Mouse (Mus musculus): Measurements from ENCODE around the gene Pdzrn4.

Pdzrn4 gene

GRCm38 (mm10) chr15:92500276-92500838 lies 103.7 kb downstream of the Pdzrn4 start:
- DNase-seq (ENCODE audit: low spot score): no peak

- no peak for DNase-seq (ENCODE audit: low spot score)
Measured at GRCm38 (mm10) chr15:92502797-92503196, 106.1 kb downstream of the Pdzrn4 start.

DNA sequence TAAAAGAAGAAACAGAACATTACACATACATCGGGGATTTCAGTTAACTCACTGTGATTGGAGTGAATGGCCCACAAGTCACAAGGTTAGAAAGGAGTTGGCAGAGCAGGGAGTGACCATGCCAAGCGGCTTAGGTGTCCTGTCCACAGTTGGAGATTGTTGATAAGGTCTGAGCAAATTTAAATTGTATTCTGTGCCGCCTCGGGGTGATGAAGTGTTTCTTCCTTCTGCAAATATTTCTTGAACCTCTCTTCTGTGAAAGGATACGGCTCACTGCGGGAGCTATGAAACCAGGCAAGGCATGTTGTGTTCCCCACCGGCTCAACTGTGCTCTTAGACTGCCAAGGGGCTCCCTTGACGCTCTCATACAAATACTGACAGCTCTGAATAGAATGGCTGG lies 112.7 kb downstream of the Pdzrn4 start:
- no peak for DNase-seq (ENCODE audit: low spot score)

DNA sequence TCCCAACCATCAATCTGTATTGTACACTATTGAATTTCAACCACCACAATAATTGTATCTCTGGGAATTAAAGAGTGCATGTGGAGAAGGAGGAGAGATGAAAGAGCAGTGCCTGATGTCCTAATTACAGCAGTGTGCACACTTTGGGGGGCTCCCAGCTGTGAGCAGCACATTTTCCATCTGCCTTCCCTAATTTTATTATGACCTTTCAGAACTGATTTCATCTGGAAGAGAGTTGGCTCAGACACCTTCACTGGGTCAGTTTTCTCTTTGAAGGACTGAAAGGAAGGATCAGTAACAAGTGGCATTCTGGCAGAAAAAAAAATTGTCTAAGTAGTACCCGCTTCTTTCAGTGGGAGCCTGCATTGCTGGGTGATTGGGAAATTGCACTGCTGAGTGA lies 119.0 kb downstream of the Pdzrn4 start:
- no peak for DNase-seq (ENCODE audit: low spot score)

DNA sequence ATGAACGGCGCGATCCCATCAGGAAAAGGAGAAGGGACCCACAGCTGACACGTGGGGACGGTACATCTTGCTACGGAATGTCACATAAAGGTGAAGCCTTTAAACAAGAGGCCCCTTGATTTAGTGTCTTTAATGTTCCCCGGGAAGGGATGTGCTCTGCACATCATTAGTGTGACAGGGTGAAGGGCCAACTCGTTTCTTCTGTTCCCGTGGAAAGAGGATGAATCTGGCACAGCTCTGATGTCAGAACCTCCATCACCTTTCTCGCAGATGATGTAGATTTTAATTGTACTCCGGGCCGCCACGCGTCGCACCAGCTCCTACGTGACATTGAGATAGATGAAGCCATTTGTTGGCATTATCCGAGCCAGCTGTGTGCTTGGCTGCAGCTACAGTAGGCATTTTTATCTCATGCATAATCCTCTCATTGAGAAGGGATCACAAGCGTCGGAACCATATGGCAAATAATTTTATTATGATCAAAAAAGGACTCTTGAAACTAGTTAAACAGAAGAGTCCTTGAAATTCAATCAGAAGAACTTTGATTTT lies 124.1 kb downstream of the Pdzrn4 start:
- DNase-seq (ENCODE audit: low spot score): peak; percentile 30

GRCm38 (mm10) chr15:92521686-92522085 lies 125.0 kb downstream of the Pdzrn4 start:
- DNase-seq (ENCODE audit: low spot score): peak; percentile 10

GRCm38 (mm10) chr15:92524917-92525316 lies 128.2 kb downstream of the Pdzrn4 start:
- DNase-seq (ENCODE audit: low spot score): peak; percentile 21

- DNase-seq (ENCODE audit: low spot score): no peak
Measured at GRCm38 (mm10) chr15:92525416-92525815, 128.7 kb downstream of the Pdzrn4 start.

GRCm38 (mm10) chr15:92526731-92527130 lies 130.1 kb downstream of the Pdzrn4 start:
- peak; percentile 45 for DNase-seq (ENCODE audit: low spot score)

DNA sequence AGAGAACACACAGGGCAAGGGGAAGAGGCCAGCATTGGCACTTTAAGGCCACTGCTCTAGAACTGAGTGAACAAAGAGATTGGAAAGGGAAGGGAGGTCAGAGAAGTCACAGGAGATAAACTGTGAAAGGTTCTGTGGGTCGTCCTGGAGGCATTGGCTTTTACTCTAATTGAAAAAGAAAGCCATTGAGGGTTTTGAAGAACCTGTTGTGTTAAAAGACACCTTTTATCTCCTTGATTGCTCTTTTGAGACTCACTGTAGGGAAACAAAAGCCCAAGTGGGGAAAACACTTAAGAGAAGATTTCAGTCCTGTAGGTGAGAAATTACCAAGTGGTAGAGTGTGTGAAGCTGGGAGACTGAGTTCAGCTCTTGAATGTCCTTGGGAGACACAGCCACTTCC lies 146.6 kb downstream of the Pdzrn4 start:
- DNase-seq (ENCODE audit: low spot score): peak; percentile 10

DNA sequence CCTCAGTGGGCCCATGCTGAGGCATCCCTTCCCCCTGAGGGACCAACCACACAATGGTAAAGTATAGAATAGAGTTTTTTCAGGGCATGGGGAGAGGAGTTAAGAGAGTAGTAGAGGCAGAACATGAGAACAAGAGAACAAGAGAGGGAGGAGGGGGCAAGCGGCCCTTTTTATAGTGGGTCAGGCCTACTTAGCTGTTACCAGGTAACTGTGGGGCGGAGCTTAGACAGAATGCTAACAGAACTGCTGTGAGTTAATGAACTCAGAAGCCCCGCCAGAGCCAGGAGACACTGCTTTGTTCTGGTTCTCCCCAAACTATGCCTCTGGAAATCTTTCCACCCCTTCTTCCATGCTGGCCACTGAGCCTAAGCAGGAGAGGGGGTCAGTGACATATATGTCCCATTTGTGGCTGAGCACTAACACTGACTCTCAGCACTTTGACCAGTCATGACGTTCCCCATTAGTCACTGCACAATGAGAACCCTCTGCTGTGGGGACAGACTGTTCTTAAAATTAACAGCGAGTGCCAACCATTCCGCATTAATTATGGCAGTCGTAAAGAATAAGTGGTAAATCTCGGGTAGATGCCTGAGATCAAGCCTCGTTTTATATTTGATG lies 150.7 kb downstream of the Pdzrn4 start:
- no peak for DNase-seq (ENCODE audit: low spot score)

DNA sequence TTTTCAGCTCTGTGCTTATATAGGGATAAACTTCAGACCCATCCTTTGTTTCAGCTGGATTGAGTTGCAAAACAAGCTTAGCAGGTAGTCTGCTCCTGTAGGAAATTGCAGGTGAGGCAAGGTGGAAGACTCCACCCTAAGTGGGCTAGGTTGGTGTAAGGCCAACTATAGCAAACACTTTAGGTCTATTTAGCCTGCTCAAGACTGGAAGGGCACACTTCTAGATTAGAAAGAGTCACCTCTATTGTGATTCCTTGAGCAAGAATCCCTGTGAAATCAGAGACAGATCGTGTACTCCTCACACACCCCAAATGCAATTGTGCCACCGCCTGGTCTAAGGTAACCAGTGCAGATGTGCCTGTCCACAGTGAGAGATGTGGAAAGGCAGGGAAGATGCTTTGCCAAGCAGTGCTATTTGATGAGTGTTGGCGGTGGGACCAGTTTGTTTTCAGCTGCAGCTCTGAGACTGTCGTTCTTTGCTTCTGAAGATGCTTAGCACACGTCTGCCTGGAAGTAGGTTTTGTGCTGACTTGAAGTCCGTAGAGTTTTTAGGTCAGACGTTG lies 158.4 kb downstream of the Pdzrn4 start:
- DNase-seq (ENCODE audit: low spot score): peak; percentile 15

- DNase-seq (ENCODE audit: low spot score): no peak
Measured at GRCm38 (mm10) chr15:92555716-92556115, 159.0 kb downstream of the Pdzrn4 start.

DNA sequence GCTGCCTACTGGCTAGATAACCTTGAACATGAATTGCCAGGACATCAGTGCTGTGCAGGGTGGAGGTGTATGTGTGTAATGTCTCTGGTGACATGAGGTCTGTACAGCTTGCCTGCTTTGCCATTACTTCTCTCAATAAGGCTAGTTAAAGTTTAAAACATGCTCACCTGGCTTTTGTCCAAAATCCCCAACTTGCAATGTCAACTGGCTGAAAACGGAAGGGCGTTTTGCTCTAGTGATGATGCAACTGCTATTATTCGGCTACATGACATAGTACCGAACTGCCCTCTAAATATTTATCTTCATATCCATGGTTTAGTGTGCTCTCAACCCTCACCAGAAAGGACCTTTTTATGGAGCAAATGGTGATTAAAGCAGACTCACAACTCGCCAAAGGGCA lies 161.9 kb downstream of the Pdzrn4 start:
- no peak for DNase-seq (ENCODE audit: low spot score)

DNA sequence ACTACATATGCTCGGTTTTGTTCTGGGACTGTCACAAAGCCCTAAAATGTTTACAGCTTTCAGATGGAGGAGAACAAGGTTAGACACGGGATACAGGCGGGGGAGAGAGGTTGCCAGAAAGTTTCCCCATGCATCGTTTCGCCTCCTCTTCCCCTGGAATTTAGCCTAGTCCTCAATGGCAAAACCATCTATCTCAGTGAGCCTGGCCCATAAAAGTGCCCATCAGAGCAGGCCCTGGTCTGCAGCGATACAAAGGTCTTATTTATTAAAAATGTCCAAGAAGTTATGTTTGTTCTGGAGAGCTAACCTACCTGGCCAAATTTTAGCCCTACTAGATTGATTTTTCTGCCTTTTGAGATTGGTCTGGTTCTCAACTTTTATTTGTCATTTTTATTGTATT lies 165.5 kb downstream of the Pdzrn4 start:
- no peak for DNase-seq (ENCODE audit: low spot score)

DNA sequence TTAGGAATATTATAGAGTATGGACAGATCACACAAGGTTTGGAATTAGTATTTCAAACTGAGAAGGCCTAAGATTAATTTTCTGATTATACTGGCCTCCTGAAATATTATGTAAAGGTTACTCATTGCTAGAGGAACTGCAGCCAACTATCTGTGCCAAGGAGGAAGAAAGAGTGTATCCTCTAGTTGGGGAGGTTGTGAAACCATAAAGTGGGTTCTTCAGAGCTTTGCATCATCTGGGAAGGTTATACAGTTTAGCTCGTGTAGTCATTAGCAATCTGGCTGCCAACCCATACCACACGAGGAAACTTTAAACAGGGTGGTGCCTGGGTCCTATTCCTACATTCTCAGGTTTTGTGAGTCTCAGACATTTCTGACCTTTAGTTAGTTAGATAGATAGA lies 166.9 kb downstream of the Pdzrn4 start:
- no peak for DNase-seq (ENCODE audit: low spot score)

DNA sequence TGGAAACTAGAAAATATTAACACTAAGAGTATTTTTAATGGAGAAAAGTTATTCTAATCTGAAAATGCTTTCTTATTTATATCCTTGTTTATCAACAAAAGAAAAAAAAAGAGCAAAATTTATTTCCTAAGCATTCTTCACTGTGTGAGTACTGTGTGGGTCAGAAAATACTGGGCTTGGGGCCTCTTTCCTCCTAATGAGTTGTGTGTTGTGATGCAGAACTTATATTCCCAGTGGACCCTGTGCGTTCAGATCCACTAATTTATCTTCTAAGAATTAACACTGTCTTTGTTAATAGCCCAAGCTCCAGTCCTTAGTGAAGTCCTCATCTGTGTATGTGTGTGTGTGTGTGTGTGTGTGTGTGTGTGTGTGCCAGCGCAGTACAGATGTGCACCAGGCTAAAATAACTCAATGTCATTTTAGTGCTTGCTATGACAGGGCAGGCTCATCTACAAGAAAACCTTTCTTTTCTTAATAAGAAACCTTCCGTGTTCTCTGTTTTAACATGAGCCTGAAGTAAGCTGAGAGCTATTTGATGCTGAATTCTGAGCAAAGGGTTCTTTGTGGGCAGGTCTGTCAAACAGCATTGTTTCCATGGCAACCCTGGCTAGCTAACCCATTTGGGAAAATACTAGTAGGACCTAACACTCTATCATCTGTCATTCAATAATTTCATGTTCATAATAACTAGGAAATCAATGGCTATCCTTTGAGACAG lies 174.0 kb downstream of the Pdzrn4 start:
- peak; percentile 15 for DNase-seq (ENCODE audit: low spot score)

DNA sequence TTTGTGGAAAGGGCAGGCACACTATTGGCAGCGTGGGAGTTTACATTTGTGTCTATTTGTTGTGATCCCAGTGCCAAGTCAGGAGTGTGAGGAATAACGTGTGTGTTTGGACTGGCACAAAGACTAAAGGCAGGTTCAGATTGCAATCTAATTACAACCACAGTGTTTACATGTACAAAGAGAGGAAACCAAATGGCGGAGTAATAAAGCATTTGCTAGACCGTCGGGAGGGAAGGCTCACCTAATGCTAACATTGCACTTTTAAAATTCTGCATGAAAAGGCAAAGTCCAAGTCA lies 174.5 kb downstream of the Pdzrn4 start:
- DNase-seq (ENCODE audit: low spot score): no peak

DNA sequence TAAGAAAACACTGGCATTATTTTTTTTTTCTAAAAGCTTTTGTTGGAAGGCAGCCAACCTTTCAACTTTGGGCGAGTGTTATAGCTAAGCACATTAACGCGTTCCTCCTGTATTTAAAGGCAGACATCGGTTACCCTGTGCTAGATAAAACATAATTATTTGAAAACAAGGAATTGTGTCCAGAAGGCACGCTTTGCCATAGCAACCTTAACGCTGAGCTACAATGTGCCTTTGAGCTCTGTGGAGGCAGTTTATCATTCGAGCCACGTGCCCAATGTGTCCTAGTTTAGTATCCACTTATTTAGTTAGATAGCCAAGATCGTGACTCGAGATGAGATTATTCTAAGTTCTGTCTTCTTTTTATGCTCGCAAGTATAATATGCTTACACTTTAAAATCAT lies 180.8 kb downstream of the Pdzrn4 start:
- DNase-seq (ENCODE audit: low spot score): peak; percentile 56

GRCm38 (mm10) chr15:92580217-92580616 lies 183.5 kb downstream of the Pdzrn4 start:
- no peak for DNase-seq (ENCODE audit: low spot score)

DNA sequence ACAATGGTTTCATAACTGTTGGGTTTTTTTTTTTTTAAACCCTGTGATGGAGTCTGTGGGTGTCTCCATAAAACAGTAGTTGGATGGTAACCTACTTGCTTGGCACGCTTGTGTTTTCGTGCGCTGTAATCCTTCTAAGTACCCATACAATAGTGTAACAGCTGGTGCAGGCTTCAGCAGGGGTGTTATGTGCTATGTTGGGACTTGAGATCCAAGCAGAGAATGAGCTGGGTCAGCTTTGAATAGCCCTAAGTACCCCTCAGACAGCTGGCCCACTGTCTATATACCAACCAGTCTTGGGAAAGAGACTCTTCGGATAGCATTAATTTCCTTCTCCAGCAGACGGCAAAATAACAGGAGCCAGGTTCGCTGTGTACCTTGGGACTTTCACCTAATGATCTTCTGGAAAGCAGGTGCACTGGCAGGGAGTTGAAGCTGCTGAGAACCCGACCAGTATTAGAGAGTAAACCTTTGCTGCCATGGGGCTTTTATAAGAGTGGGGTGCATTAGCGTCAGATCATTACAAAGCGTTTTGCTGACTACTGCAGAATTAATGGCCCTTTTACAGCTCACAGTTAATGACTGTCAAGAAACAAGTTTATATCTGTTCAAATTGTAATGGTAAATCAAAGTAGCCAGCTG lies 184.2 kb downstream of the Pdzrn4 start:
- no peak for DNase-seq (ENCODE audit: low spot score)

DNA sequence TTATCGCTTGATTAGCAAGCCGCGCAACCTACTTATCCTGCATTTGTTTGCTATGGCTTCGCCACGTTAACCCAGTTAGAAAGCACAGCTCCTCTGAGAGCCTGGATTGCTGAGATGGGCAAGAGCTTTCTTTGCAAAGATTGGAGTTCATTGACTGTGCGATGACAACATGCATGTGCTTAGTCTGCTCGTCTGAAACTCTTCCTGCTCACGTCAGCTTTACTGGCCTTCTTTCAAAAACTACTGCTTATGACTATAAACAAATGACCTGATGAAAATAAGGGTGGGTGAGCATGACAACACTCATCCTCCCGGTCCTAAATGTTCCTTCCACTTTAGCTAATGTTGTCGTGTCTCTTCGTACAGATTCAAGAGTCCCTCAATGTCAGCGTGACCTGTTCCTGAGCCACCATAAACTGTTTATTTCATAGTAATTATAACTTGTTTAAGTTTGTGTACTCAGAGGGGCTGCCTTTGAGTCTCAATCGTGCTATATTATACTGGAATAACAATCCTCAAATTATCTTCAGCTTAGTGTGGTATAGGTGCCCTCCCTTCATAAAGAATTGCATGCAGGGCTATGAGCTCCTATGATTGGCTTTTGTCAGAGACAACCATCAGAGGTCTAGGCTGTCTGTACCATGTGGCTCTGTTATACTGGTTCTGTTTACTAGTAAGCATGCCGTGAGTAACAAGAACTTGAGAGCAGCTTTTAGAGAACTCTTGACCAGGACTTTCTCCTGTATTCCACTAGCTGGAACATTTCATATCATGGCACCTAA lies 187.9 kb downstream of the Pdzrn4 start:
- DNase-seq (ENCODE audit: low spot score): no peak
